Mouse (Mus musculus) MEL (cell line): ENCODE data around the gene Khk. TPM values are rescaled to one million over a fixed set of nuclear protein-coding genes. Genes with fewer than 3 reads are reported as not detected.

Experiments used
- DNase-seq: peaks from one replicate; pipeline ENCODE4 v3.0.0; 2011; ENCODE audit warnings: low read depth, low spot score
- H3K27ac ChIP-seq: 2 replicates; pipeline ENCODE4 v1.5.1; 2012; ENCODE audit warnings: low read depth, mild to moderate bottlenecking, control low read depth, low read length, moderate library complexity; ENCODE audit not compliant: control insufficient read depth
- H3K27me3 ChIP-seq, 2 experiments: fragments of 150-350 bp in 1 of 2; sonication (generic) in 1 of 2; 2 replicates each; pipeline ENCODE4 v1.6.1; 2012; ENCODE audit warnings: low read length in 2 of 2, mild to moderate bottlenecking in 2 of 2, improper control_type of control experiment in 1 of 2, moderate library complexity in 1 of 2; ENCODE audit not compliant: insufficient read depth in 2 of 2, control insufficient read depth in 1 of 2
- H3K36me3 ChIP-seq, 2 experiments: 2 replicates each; pipeline ENCODE4 v1.6.1; 2012 to 2014; ENCODE audit warnings: low read length in 2 of 2, improper control_type of control experiment in 1 of 2, inconsistent platforms in 1 of 2, mild to moderate bottlenecking in 1 of 2; ENCODE audit not compliant: insufficient read depth in 2 of 2, control insufficient read depth in 1 of 2
- H3K4me1 ChIP-seq, 2 experiments: fragments of 150-350 bp in 1 of 2; sonication (generic) in 1 of 2; 2 replicates each; pipeline ENCODE4 v1.6.1; 2012; ENCODE audit warnings: low read length in 2 of 2, improper control_type of control experiment in 1 of 2, mild to moderate bottlenecking in 1 of 2; ENCODE audit not compliant: insufficient read depth in 2 of 2, control insufficient read depth in 1 of 2
- H3K4me3 ChIP-seq, 2 experiments: fragments of 150-350 bp in 1 of 2; sonication (generic) in 1 of 2; 2 replicates each; pipeline ENCODE4 v1.5.1; 2012; ENCODE audit warnings: low read depth in 2 of 2, low read length in 2 of 2, mild to moderate bottlenecking in 2 of 2, moderate library complexity in 2 of 2, control low read depth in 1 of 2, improper control_type of control experiment in 1 of 2; ENCODE audit not compliant: control insufficient read depth in 1 of 2, insufficient read depth in 1 of 2
- H3K79me2 ChIP-seq: 2 replicates; pipeline ENCODE4 v1.6.1; 2012; ENCODE audit warnings: mild to moderate bottlenecking, low read length, moderate library complexity; ENCODE audit not compliant: control insufficient read depth, poor library complexity, insufficient read depth
- H3K9ac ChIP-seq: 2 replicates; pipeline ENCODE4 v1.6.1; 2012; ENCODE audit warnings: low read depth, mild to moderate bottlenecking, control low read depth, low read length, moderate library complexity; ENCODE audit not compliant: control insufficient read depth, poor library complexity, severe bottlenecking
- H3K9me3 ChIP-seq: fragments of 150-350 bp; sonication (generic); replicated peaks from 2 replicates; pipeline ENCODE4 v1.6.1; 2012; ENCODE audit warnings: mild to moderate bottlenecking, low read length, improper control_type of control experiment, moderate library complexity; ENCODE audit not compliant: insufficient read depth
- BHLHE40 ChIP-seq: IDR thresholded peaks from 2 replicates; pipeline ENCODE4 v1.6.1; 2012; ENCODE audit warnings: low read depth, mild to moderate bottlenecking, inconsistent platforms, low read length, improper control_type of control experiment, borderline replicate concordance
- CTCF ChIP-seq, 3 experiments: IDR thresholded peaks in 2 of 3; conservative IDR thresholded peaks in 1 of 3; 2 replicates each; pipeline ENCODE4 v1.5.1; 2011 to 2012; ENCODE audit warnings: low read length in 3 of 3, low read depth in 2 of 3, mild to moderate bottlenecking in 2 of 3, improper control_type of control experiment in 1 of 3, inconsistent platforms in 1 of 3, mixed read lengths in 1 of 3, moderate library complexity in 1 of 3; ENCODE audit not compliant: control insufficient read depth in 1 of 3, insufficient read depth in 1 of 3, poor library complexity in 1 of 3, severe bottlenecking in 1 of 3
- ETS1 ChIP-seq: IDR thresholded peaks from 2 replicates; pipeline ENCODE4 v1.6.1; 2012; ENCODE audit warnings: low read depth, mild to moderate bottlenecking, inconsistent platforms, low read length, improper control_type of control experiment, moderate library complexity
- MAZ ChIP-seq: IDR thresholded peaks from 2 replicates; pipeline ENCODE4 v1.6.1; 2012; ENCODE audit warnings: low read depth, mild to moderate bottlenecking, inconsistent platforms, low read length, improper control_type of control experiment
- NELFE ChIP-seq: IDR thresholded peaks from 2 replicates; pipeline ENCODE4 v1.6.1; 2011; ENCODE audit warnings: low read depth, low read length, improper control_type of control experiment
- POLR2A ChIP-seq, 2 experiments: IDR thresholded peaks; 2 replicates each; pipeline ENCODE4 v1.6.1; 2011 to 2012; ENCODE audit warnings: low read length in 2 of 2, mild to moderate bottlenecking in 2 of 2, control low read depth in 1 of 2, improper control_type of control experiment in 1 of 2, low read depth in 1 of 2, moderate library complexity in 1 of 2; ENCODE audit not compliant: control insufficient read depth in 1 of 2, insufficient read depth in 1 of 2, poor library complexity in 1 of 2
- POLR2AphosphoS5 ChIP-seq: IDR thresholded peaks from 2 replicates; pipeline ENCODE4 v1.6.1; 2012; ENCODE audit warnings: low read depth, borderline replicate concordance, mild to moderate bottlenecking, inconsistent platforms, low read length, moderate library complexity, mixed read lengths
- RAD21 ChIP-seq: IDR thresholded peaks from 2 replicates; pipeline ENCODE4 v1.6.1; 2011; ENCODE audit warnings: mild to moderate bottlenecking, low read depth, low read length, improper control_type of control experiment
- RCOR1 ChIP-seq: IDR thresholded peaks from 2 replicates; pipeline ENCODE4 v1.6.1; 2012; ENCODE audit warnings: low read depth, mild to moderate bottlenecking, inconsistent platforms, low read length, improper control_type of control experiment
- SIN3A ChIP-seq: IDR thresholded peaks from 2 replicates; pipeline ENCODE4 v1.6.1; 2012; ENCODE audit warnings: low read length, improper control_type of control experiment, inconsistent platforms
- SMC3 ChIP-seq: IDR thresholded peaks from 2 replicates; pipeline ENCODE4 v1.6.1; 2011; ENCODE audit warnings: low read depth, low read length, improper control_type of control experiment
- TAL1 ChIP-seq: IDR thresholded peaks from 2 replicates; pipeline ENCODE4 v1.6.1; 2012; ENCODE audit warnings: mild to moderate bottlenecking, inconsistent platforms, low read length, moderate library complexity, mixed read lengths
- TBP ChIP-seq: IDR thresholded peaks from 2 replicates; pipeline ENCODE4 v1.8.0; 2011; ENCODE audit warnings: low read depth, low read length, improper control_type of control experiment
- TCF12 ChIP-seq: IDR thresholded peaks from 2 replicates; pipeline ENCODE4 v1.6.1; 2014; ENCODE audit warnings: low read depth, mild to moderate bottlenecking, inconsistent platforms, low read length, improper control_type of control experiment, moderate library complexity
- UBTF ChIP-seq: IDR thresholded peaks from 2 replicates; pipeline ENCODE4 v1.6.1; 2012; ENCODE audit warnings: low read depth, mild to moderate bottlenecking, inconsistent platforms, low read length, improper control_type of control experiment, moderate library complexity, borderline replicate concordance; ENCODE audit not compliant: insufficient read depth
- ZC3H11A ChIP-seq: IDR thresholded peaks from 2 replicates; pipeline ENCODE4 v1.6.1; 2012; ENCODE audit warnings: low read depth, mild to moderate bottlenecking, inconsistent platforms, low read length, improper control_type of control experiment
- ZMIZ1 ChIP-seq: IDR thresholded peaks from 2 replicates; pipeline ENCODE4 v1.6.1; 2012; ENCODE audit warnings: low read depth, mild to moderate bottlenecking, inconsistent platforms, low read length, improper control_type of control experiment, moderate library complexity
- polyA plus RNA-seq, 2 experiments: library from polyadenylated mRNA; stranded (reverse) in 1 of 2; unstranded in 1 of 2; fragments of >175 nt in 1 of 2; fragments of >200 nt in 1 of 2; gene quantifications; 2 replicates each; pipeline versions ENCODE4 v1.2.1 to v1.2.4; 2012; ENCODE audit warnings: low replicate concordance in 2 of 2, low read depth in 1 of 2; ENCODE audit not compliant: insufficient read length in 2 of 2, insufficient read depth in 1 of 2, missing spikeins in 1 of 2
- total RNA-seq: library from RNA; depleted of rRNA; stranded (reverse); fragments of 300-350 nt; gene quantifications from 2 replicates; pipeline ENCODE4 v1.2.3, GENCODE M21; 2012

The Khk gene
- total and polyA plus RNA-seq, 3 experiments = 308 to 461 TPM; not detected in 1

DNA sequence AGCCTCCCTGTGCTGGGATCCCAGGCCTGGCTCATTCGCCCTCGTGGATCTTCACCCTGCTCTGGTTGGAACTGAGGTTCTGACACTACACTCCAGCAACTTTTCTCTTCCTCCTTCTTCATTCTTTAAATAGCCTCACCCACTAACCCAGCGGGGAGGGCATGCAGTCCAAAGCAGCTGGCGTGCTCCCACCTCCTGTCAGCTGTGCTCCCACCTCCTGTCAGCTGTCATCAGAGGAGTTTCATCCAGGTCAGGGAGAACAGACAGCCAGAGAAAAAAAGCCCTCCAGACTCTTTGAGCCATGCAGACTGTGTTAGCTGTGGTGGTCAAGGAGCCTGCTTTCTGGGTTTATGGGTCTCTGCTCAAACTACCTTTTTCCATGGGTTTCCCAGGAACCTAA is 10.1 kb downstream of the Khk start:
- Histone ChIP-seq H3K79me2 (no peaks in the 10 kb centered on the region), H3K4me1 (no peaks in the 10 kb centered on the region), H3K9ac (no peak overlapping the region), H3K4me3 (no peak overlapping the region), H3K27ac (no peak overlapping the region), H3K9me3 (no peaks in the 10 kb centered on the region), H3K36me3 (no peaks in the 10 kb centered on the region), H3K27me3 (no peaks in the 10 kb centered on the region)
- no peak for TF ChIP-seq RCOR1
- TF ChIP-seq CTCF (IDR thresholded peaks at IDR 0.05 in 2 of 3, conservative IDR thresholded peaks at IDR 0.05 in 1 of 3; ENCODE audit: control insufficient read depth in 1 of 3, insufficient read depth in 1 of 3, low read depth in 2 of 3, low read length in 3 of 3, poor library complexity in 1 of 3, severe bottlenecking in 1 of 3) = no peak
- no peak for TF ChIP-seq BHLHE40
- TF ChIP-seq POLR2A (IDR thresholded peaks at IDR 0.05; ENCODE audit: control insufficient read depth in 1 of 2, insufficient read depth in 1 of 2, low read depth in 1 of 2, low read length in 2 of 2, poor library complexity in 1 of 2) = no peak
- TF ChIP-seq MAZ = no peak
- no peak for TF ChIP-seq TAL1
- TF ChIP-seq ETS1 = no peak
- no peak for TF ChIP-seq SIN3A
- DNase-seq = no peak

DNA sequence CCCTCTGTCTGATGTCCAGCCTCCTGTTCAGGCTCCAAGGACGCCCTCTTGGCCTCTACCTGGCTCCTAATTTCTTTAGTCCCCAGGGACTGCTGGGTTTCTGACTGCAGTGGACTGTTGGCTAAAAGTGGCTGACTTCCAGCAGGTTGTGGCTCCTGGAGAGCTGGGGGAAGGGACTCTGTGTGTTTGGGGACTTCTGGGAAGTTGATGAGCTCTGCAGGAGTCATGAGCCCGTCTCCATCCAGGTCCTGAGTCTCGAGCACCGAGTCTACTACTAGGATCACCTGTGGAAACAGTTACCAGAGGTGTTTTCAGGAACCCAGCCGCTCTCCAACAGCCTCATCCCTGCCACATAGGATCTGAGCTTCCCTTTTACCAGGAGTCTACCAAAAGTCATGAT is 12.5 kb downstream of the Khk start:
- H3K27ac ChIP-seq = no peak overlapping the region
- H3K9ac ChIP-seq = no peak overlapping the region
- no peaks in the 10 kb centered on the region for H3K36me3 ChIP-seq
- TF ChIP-seq SIN3A = no peak
- TF ChIP-seq UBTF = no peak
- no peak for TF ChIP-seq TCF12
- TF ChIP-seq NELFE = no peak
- no peak for TF ChIP-seq TBP
- H3K4me1 ChIP-seq = no peaks in the 10 kb centered on the region
- no peaks in the 10 kb centered on the region for H3K9me3 ChIP-seq
- DNase-seq = no peak
- no peak overlapping the region for H3K4me3 ChIP-seq
- no peaks in the 10 kb centered on the region for H3K79me2 ChIP-seq
- no peaks in the 10 kb centered on the region for H3K27me3 ChIP-seq

DNA sequence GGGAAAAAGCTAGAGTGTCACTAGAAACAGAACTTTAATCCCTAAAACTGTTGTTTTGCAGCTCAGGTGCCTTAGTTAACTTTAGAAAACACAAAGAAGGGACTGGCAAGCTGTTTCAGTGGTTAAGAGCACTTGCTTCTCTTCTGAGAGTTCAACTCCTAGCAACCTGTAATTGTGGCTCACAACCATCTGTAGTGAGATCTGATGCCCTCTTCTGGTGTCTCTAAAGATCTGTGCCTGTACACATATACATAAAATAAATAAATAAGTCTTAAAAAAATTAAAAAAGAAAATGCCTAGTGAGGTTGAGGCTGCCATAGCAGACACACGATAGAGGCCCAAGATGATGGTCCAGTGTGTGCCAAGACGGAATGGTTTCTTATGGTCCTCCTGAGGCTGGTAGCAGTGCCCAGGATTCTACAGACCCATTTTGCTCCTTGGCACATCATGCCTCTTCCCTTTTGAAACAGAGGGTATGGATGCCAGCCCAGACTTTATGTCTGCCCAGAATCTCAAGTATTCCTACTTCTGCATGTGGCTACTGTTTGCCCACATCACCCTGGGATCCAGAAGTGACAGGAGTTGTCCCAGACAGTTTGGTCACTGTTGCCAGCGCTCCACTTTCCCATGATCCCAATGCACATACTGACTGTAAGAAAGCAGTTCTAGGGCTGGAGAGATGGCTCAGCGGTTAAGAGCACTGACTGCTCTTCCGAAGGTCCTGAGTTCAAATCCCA is 13.7 kb downstream of the Khk start:
- Histone ChIP-seq H3K27ac (no peak overlapping the region), H3K4me3 (no peak overlapping the region), H3K9me3 (no peaks in the 10 kb centered on the region), H3K4me1 (no peaks in the 10 kb centered on the region), H3K36me3 (no peaks in the 10 kb centered on the region), H3K27me3 (no peaks in the 10 kb centered on the region; a peak in 1 of 4 replicates), H3K79me2 (no peaks in the 10 kb centered on the region), H3K9ac (no peak overlapping the region)
- DNase-seq = peak; percentile 34
- peak; percentile 31 for TF ChIP-seq RAD21
- TF ChIP-seq ZC3H11A = peak; percentile 28; the same call in 1 of the 2 replicates
- no peak for TF ChIP-seq POLR2AphosphoS5
- TF ChIP-seq TBP = 0 out of 2 replicates have a peak, but pooled peaks have one; percentile 26
- peak in 1 of 3 experiments; percentile 34; a peak in 2 of 6 replicates for TF ChIP-seq CTCF (IDR thresholded peaks at IDR 0.05 in 2 of 3, conservative IDR thresholded peaks at IDR 0.05 in 1 of 3; ENCODE audit: control insufficient read depth in 1 of 3, insufficient read depth in 1 of 3, low read depth in 2 of 3, low read length in 3 of 3, poor library complexity in 1 of 3, severe bottlenecking in 1 of 3)
- peak; percentile 39 for TF ChIP-seq SMC3
- TF ChIP-seq ZMIZ1 = no peak
